Mouse (Mus musculus): ENCODE data around the gene Kpna2. TPM values are rescaled to one million over a fixed set of nuclear protein-coding genes. Genes with fewer than 3 reads are reported as not detected.

The Kpna2 gene
- polyA plus RNA-seq, 1 experiment, result 1.5 TPM

GRCm38 (mm10) chr11:106958407-106959071 is 40.8 kb downstream of the Kpna2 start:
- TF ChIP-seq TAL1 (IDR thresholded peaks at IDR 0.05; ENCODE audit: low read length) (no peak), GATA1 (IDR thresholded peaks at IDR 0.05; ENCODE audit: low read length) (no peak)
- H3K4me1 ChIP-seq (ENCODE audit: control insufficient read depth), result peaks cover 3% of the 10 kb centered on the region
- H3K9me3 ChIP-seq (ENCODE audit: control insufficient read depth, low read length), result no peaks in the 10 kb centered on the region
- H3K27me3 ChIP-seq (ENCODE audit: control insufficient read depth), result 0 out of 2 replicates have a peak, but pooled peaks cover 2% of the 10 kb centered on the region
- H3K36me3 ChIP-seq (ENCODE audit: control insufficient read depth), result no peaks in the 10 kb centered on the region
- H3K4me3 ChIP-seq (replicated peaks), result no peak overlapping the region

- H3K36me3 ChIP-seq (ENCODE audit: control insufficient read depth), result no peaks in the 10 kb centered on the region
- 0 out of 2 replicates have a peak, but pooled peaks cover 2% of the 10 kb centered on the region for H3K27me3 ChIP-seq (ENCODE audit: control insufficient read depth)
- no peaks in the 10 kb centered on the region for H3K9me3 ChIP-seq (ENCODE audit: control insufficient read depth, low read length)
- peaks cover 3% of the 10 kb centered on the region for H3K4me1 ChIP-seq (ENCODE audit: control insufficient read depth)
- TF ChIP-seq GATA1 (IDR thresholded peaks at IDR 0.05; ENCODE audit: low read length) (no peak), TAL1 (IDR thresholded peaks at IDR 0.05; ENCODE audit: low read length) (no peak)
- H3K4me3 ChIP-seq (replicated peaks), result no peak overlapping the region
Observed at GRCm38 (mm10) chr11:106957271-106957980, 41.9 kb downstream of the Kpna2 start.

- 0 out of 2 replicates have a peak, but pooled peaks cover 2% of the 10 kb centered on the region for H3K27me3 ChIP-seq (ENCODE audit: control insufficient read depth)
- TF ChIP-seq GATA1 (IDR thresholded peaks at IDR 0.05; ENCODE audit: low read length) (no peak), TAL1 (IDR thresholded peaks at IDR 0.05; ENCODE audit: low read length) (no peak)
- no peaks in the 10 kb centered on the region for H3K4me1 ChIP-seq (ENCODE audit: control insufficient read depth)
- H3K9me3 ChIP-seq (ENCODE audit: control insufficient read depth, low read length), result no peaks in the 10 kb centered on the region
- no peak overlapping the region for H3K4me3 ChIP-seq (replicated peaks)
- H3K36me3 ChIP-seq (ENCODE audit: control insufficient read depth), result no peaks in the 10 kb centered on the region
Observed at GRCm38 (mm10) chr11:106954566-106954965, 44.8 kb downstream of the Kpna2 start.

GRCm38 (mm10) chr11:106954116-106954515 is 45.2 kb downstream of the Kpna2 start:
- no peaks in the 10 kb centered on the region for H3K9me3 ChIP-seq (ENCODE audit: control insufficient read depth, low read length)
- no peaks in the 10 kb centered on the region for H3K4me1 ChIP-seq (ENCODE audit: control insufficient read depth)
- H3K36me3 ChIP-seq (ENCODE audit: control insufficient read depth), result no peaks in the 10 kb centered on the region
- H3K27me3 ChIP-seq (ENCODE audit: control insufficient read depth), result 0 out of 2 replicates have a peak, but pooled peaks cover 2% of the 10 kb centered on the region
- H3K4me3 ChIP-seq (replicated peaks), result no peak overlapping the region
- no peak for TF ChIP-seq GATA1 (IDR thresholded peaks at IDR 0.05; ENCODE audit: low read length)
- TF ChIP-seq TAL1 (IDR thresholded peaks at IDR 0.05; ENCODE audit: low read length), result no peak

Other genes with a start within 250 kb of the Kpna2 start
- not detected in 2 replicates for gene Pecam1, start 248.9 kb downstream of the Kpna2 start, polyA plus RNA-seq (2012)
- not detected in 2 replicates for gene Milr1, start 248.3 kb downstream of the Kpna2 start, polyA plus RNA-seq (2012)
- 0.12 and 0.24 TPM in 2 replicates for gene Polg2, start 220.0 kb downstream of the Kpna2 start, polyA plus RNA-seq (2012)
- 120 and 130 TPM in 2 replicates for gene Ddx5, start 210.4 kb downstream of the Kpna2 start, polyA plus RNA-seq (2012)
- gene Cep95, start 210.3 kb downstream of the Kpna2 start, polyA plus RNA-seq (2012), result 0.58 and 0.68 TPM in 2 replicates
- gene Smurf2, start 78.8 kb downstream of the Kpna2 start, polyA plus RNA-seq (2012), result 0.03 and 0.10 TPM in 2 replicates
- gene 1810010H24Rik, start 26.1 kb upstream of the Kpna2 start, polyA plus RNA-seq (2012), result not detected in 2 replicates
- 6.8 and 9.7 TPM in 2 replicates for gene Bptf, start 132.6 kb upstream of the Kpna2 start, polyA plus RNA-seq (2012)
- 0.03 and 0.13 TPM in 2 replicates for gene Nol11, start 189.8 kb upstream of the Kpna2 start, polyA plus RNA-seq (2012)